Mouse (Mus musculus) heart, embryonic 16.5 days (tissue): Measurements from ENCODE around the gene Gm21887. TPM values are rescaled to one million over a fixed set of nuclear protein-coding genes. Genes with fewer than 3 reads are reported as not detected.
"Not testable (repeated sequence)": the region's sequence is repeated elsewhere in the genome, so short reads cannot be mapped to it uniquely, and the experiment has no call there.

Experiments
- ATAC-seq: fragments of 200-750 bp; cut with Nextera tagmentation; replicated peaks from 2 replicates; pipeline ENCODE4 v1.8.0; 2017; ENCODE audit warnings: moderate number of reproducible peaks; ENCODE audit not compliant: insufficient read depth, low FRiP score; ENCODE audit errors: extremely low read depth
- H3K27ac ChIP-seq: fragments of 300-500 bp; sonication (generic); 2 replicates; pipeline ENCODE4 v1.5.1; 2014; ENCODE audit warnings: mild to moderate bottlenecking, low read length, control low read depth, moderate library complexity
- H3K27me3 ChIP-seq: fragments of 300-500 bp; sonication (generic); 2 replicates; pipeline ENCODE4 v1.6.1; 2014; ENCODE audit warnings: low read length, mixed read lengths; ENCODE audit not compliant: control insufficient read depth, insufficient read depth
- H3K36me3 ChIP-seq: fragments of 300-500 bp; sonication (generic); 2 replicates; pipeline ENCODE4 v1.6.1; 2014; ENCODE audit not compliant: control insufficient read depth, insufficient read depth
- H3K4me1 ChIP-seq: fragments of 300-500 bp; sonication (generic); 2 replicates; pipeline ENCODE4 v1.6.1; 2014; ENCODE audit warnings: low read length, mixed read lengths; ENCODE audit not compliant: control insufficient read depth, insufficient read depth
- H3K4me2 ChIP-seq: fragments of 300-500 bp; sonication (generic); 2 replicates; pipeline ENCODE4 v1.6.1; 2014; ENCODE audit warnings: low read depth, mild to moderate bottlenecking, control low read depth, low read length
- H3K4me3 ChIP-seq: fragments of 300-500 bp; sonication (generic); 2 replicates; pipeline ENCODE4 v1.5.1; 2014; ENCODE audit warnings: mild to moderate bottlenecking, control low read depth, low read length
- H3K9ac ChIP-seq: fragments of 300-500 bp; sonication (generic); 2 replicates; pipeline ENCODE4 v1.6.1; 2014; ENCODE audit warnings: low read length, control low read depth
- H3K9me3 ChIP-seq: fragments of 300-500 bp; sonication (generic); replicated peaks from 2 replicates; pipeline ENCODE4 v1.6.1; 2016; ENCODE audit warnings: low read length; ENCODE audit not compliant: control insufficient read depth
- WGBS: fragments of 180-500 bp; shearing (Covaris S2); extraction: QIAGEN DNeasy Blood & Tissue Kit; methylation state at CpG from one replicate; pipeline ENCODE4 v1.1.7; 2014; 5-methylcytosine and 5-hydroxymethylcytosine counted together
- polyA plus RNA-seq: library from polyadenylated mRNA; unstranded; fragments of >200 nt; fragmentation: Nextera tagmentation; extraction: Ambion mirVana; gene quantifications from 2 replicates; pipeline ENCODE4 v1.2.1, GENCODE M21; 2015

Gene Gm21887
- polyA plus RNA-seq, 1 experiment from 2014 or later, result 84.5 TPM

- H3K27ac ChIP-seq, result peak overlapping the region; percentile 37
Measured at GRCm38 (mm10) chrX:169974974-169975373, 34.5 kb upstream of the Gm21887 start.

GRCm38 (mm10) chrX:169975681-169976131, 33.8 kb upstream of the Gm21887 start:
- Histone ChIP-seq H3K27ac (peak overlapping the region; percentile 37), H3K36me3 (peaks cover 13% of the 10 kb centered on the region; the same call in 1 of the 2 replicates), H3K4me1 (peaks cover 13% of the 10 kb centered on the region; the same call in 1 of the 2 replicates)
- not testable (repeated sequence) for H3K4me3 ChIP-seq, H3K4me2 ChIP-seq, H3K9me3 ChIP-seq, H3K9ac ChIP-seq, H3K27me3 ChIP-seq
- peak; percentile 33; the same call in 1 of the 2 replicates for ATAC-seq
- WGBS, result 62% methylated on average over 3 of the region's 3 CpGs

More at GRCm38 (mm10) chrX:169974974-169975373, 34.5 kb upstream of the Gm21887 start:
- peaks cover 14% of the 10 kb centered on the region; the same call in 1 of the 2 replicates for H3K36me3 ChIP-seq
- peaks cover 13% of the 10 kb centered on the region; the same call in 1 of the 2 replicates for H3K4me1 ChIP-seq
- H3K4me2 ChIP-seq, H3K4me3 ChIP-seq, H3K9ac ChIP-seq, H3K9me3 ChIP-seq, ATAC-seq, H3K27me3 ChIP-seq: not testable (repeated sequence)
- WGBS, result 58% methylated on average over 6 of the region's 6 CpGs

GRCm38 (mm10) chrX:169976340-169976739, 33.1 kb upstream of the Gm21887 start:
- H3K36me3 ChIP-seq, result peaks cover 14% of the 10 kb centered on the region; the same call in 1 of the 2 replicates
- WGBS, result 61% methylated on average over 5 of the region's 5 CpGs
- not testable (repeated sequence) for ATAC-seq, H3K27ac ChIP-seq, H3K9me3 ChIP-seq, H3K4me2 ChIP-seq, H3K4me3 ChIP-seq, H3K9ac ChIP-seq, H3K27me3 ChIP-seq
- peaks cover 13% of the 10 kb centered on the region; the same call in 1 of the 2 replicates for H3K4me1 ChIP-seq

- H3K27ac ChIP-seq, result peak overlapping the region; percentile 72
- H3K4me2 ChIP-seq, result peak overlapping the region; percentile 36; the same call in 1 of the 2 replicates
- H3K4me3 ChIP-seq, H3K27me3 ChIP-seq, ATAC-seq, H3K9ac ChIP-seq: not testable (repeated sequence)
- H3K4me1 ChIP-seq, result peaks cover 13% of the 10 kb centered on the region; the same call in 1 of the 2 replicates
- 81% methylated on average over 7 of the region's 7 CpGs for WGBS
- peaks cover 13% of the 10 kb centered on the region for H3K9me3 ChIP-seq
- H3K36me3 ChIP-seq, result peaks cover 27% of the 10 kb centered on the region
Measured at GRCm38 (mm10) chrX:169977856-169978435, 31.5 kb upstream of the Gm21887 start.

- peaks cover 19% of the 10 kb centered on the region for H3K9me3 ChIP-seq
- ATAC-seq, H3K27me3 ChIP-seq: not testable (repeated sequence)
- peak overlapping the region; percentile 36 for H3K4me2 ChIP-seq
- 56% methylated on average over 29 of the region's 29 CpGs for WGBS
- peak overlapping the region; percentile 13 for H3K4me3 ChIP-seq
- H3K4me1 ChIP-seq, result peaks cover 13% of the 10 kb centered on the region; the same call in 1 of the 2 replicates
- peak overlapping the region; percentile 72 for H3K27ac ChIP-seq
- H3K9ac ChIP-seq, result peak overlapping the region; percentile 13
- H3K36me3 ChIP-seq, result peaks cover 33% of the 10 kb centered on the region
Measured at GRCm38 (mm10) chrX:169978436-169979381, 30.8 kb upstream of the Gm21887 start.

- H3K4me2 ChIP-seq, result peak overlapping the region; percentile 23
- peaks cover 41% of the 10 kb centered on the region for H3K36me3 ChIP-seq
- peaks cover 24% of the 10 kb centered on the region for H3K9me3 ChIP-seq
- H3K4me1 ChIP-seq, result peaks cover 10% of the 10 kb centered on the region; the same call in 1 of the 2 replicates
- WGBS, result 77% methylated on average over 20 of the region's 20 CpGs
- ATAC-seq, H3K27ac ChIP-seq, H3K27me3 ChIP-seq, H3K9ac ChIP-seq: not testable (repeated sequence)
- H3K4me3 ChIP-seq, result peak overlapping the region; percentile 2
Measured at GRCm38 (mm10) chrX:169979461-169980202, 29.8 kb upstream of the Gm21887 start.

- 61% methylated on average over 6 of the region's 6 CpGs for WGBS
- ATAC-seq, H3K4me3 ChIP-seq, H3K27me3 ChIP-seq, H3K9ac ChIP-seq, H3K4me2 ChIP-seq: not testable (repeated sequence)
- Histone ChIP-seq H3K4me1 (peaks cover 10% of the 10 kb centered on the region; the same call in 1 of the 2 replicates), H3K9me3 (peaks cover 30% of the 10 kb centered on the region), H3K27ac (peak overlapping the region; percentile 56), H3K36me3 (peaks cover 44% of the 10 kb centered on the region)
Measured at GRCm38 (mm10) chrX:169980203-169980556, 29.3 kb upstream of the Gm21887 start.

- no peaks in the 10 kb centered on the region for H3K27me3 ChIP-seq
- no peak overlapping the region for H3K9ac ChIP-seq
- peak overlapping the region; percentile 56 for H3K27ac ChIP-seq
- H3K4me2 ChIP-seq, result peak overlapping the region; percentile 9
- no peak for ATAC-seq
- 68% methylated on average over 12 of the region's 12 CpGs for WGBS
- peaks cover 49% of the 10 kb centered on the region for H3K36me3 ChIP-seq
- H3K4me3 ChIP-seq, result no peak overlapping the region
- H3K4me1 ChIP-seq, result peaks cover 10% of the 10 kb centered on the region; the same call in 1 of the 2 replicates
- peaks cover 35% of the 10 kb centered on the region for H3K9me3 ChIP-seq
Measured at GRCm38 (mm10) chrX:169980809-169981289, 28.6 kb upstream of the Gm21887 start.
